Mouse (Mus musculus): ENCODE results near the gene Sult2b1. TPM values are rescaled to one million over a fixed set of nuclear protein-coding genes. Genes with fewer than 3 reads are reported as not detected.

Sult2b1 gene
- total and polyA plus RNA-seq, 3 experiments, result 0.49 to 2.9 (median 2.0) TPM

- DNase-seq, result no peak
Measured at GRCm38 (mm10) chr7:45695098-45695497, 89.4 kb downstream of the Sult2b1 start.

- no peak for DNase-seq
Measured at GRCm38 (mm10) chr7:45693921-45694591, 90.4 kb downstream of the Sult2b1 start, which contains the start of gene Sec1. TSS of gene Sec1 (minus strand) at chr7:45694402.

- DNase-seq, result no peak
Measured at GRCm38 (mm10) chr7:45692364-45692763, 92.1 kb downstream of the Sult2b1 start.

- DNase-seq, result peak; percentile 40
Measured at GRCm38 (mm10) chr7:45689800-45690199, 94.7 kb downstream of the Sult2b1 start.

GRCm38 (mm10) chr7:45689099-45689498 lies 95.4 kb downstream of the Sult2b1 start:
- no peak for DNase-seq

- DNase-seq, result no peak
Measured at GRCm38 (mm10) chr7:45686841-45687240, 97.6 kb downstream of the Sult2b1 start.

- DNase-seq, result no peak
Measured at GRCm38 (mm10) chr7:45685811-45686210, 98.7 kb downstream of the Sult2b1 start.

GRCm38 (mm10) chr7:45683396-45684050 lies 100.9 kb downstream of the Sult2b1 start, which contains the start of gene Ntn5:
TSS of gene Ntn5 (plus strand) at chr7:45684022.
- DNase-seq, result no peak

- peak; percentile 87 for DNase-seq
Measured at GRCm38 (mm10) chr7:45682144-45683126, 102.0 kb downstream of the Sult2b1 start.

- DNase-seq, result no peak
Measured at GRCm38 (mm10) chr7:45681046-45681736, 103.3 kb downstream of the Sult2b1 start.

Other genes starting within 250 kb of the Sult2b1 start
- gene Hsd17b14, start 229.8 kb downstream of the Sult2b1 start, total RNA-seq (2021), result 1 to 10 TPM; 2.3 TPM
- gene Hsd17b14, start 229.8 kb downstream of the Sult2b1 start, polyA plus RNA-seq (2012; rRNA removed), result 1.5 and 2.3 TPM in 2 replicates
- gene Bcat2, start 214.5 kb downstream of the Sult2b1 start, total RNA-seq (2021), result 100 to 1,000 TPM; 213 to 292 TPM
- gene Bcat2, start 214.5 kb downstream of the Sult2b1 start, polyA plus RNA-seq (2012; rRNA removed), result 166 and 170 TPM in 2 replicates
- not detected for gene Fgf21, start 169.2 kb downstream of the Sult2b1 start, total RNA-seq (2021)
- 0.15 and 0.16 TPM in 2 replicates for gene Fgf21, start 169.2 kb downstream of the Sult2b1 start, polyA plus RNA-seq (2012; rRNA removed)
- gene Fut1, start 167.4 kb downstream of the Sult2b1 start, total RNA-seq (2021), result not detected
- not detected in 2 replicates for gene Fut1, start 167.4 kb downstream of the Sult2b1 start, polyA plus RNA-seq (2012; rRNA removed)
- gene Izumo1, start 162.9 kb downstream of the Sult2b1 start, total RNA-seq (2021), result under 1 TPM; 0.28 to 0.29 TPM
- 0.65 and 0.89 TPM in 2 replicates for gene Izumo1, start 162.9 kb downstream of the Sult2b1 start, polyA plus RNA-seq (2012; rRNA removed)
- 10 to 100 TPM; 13.5 to 20.6 TPM for gene Rasip1, start 157.2 kb downstream of the Sult2b1 start, total RNA-seq (2021)
- gene Rasip1, start 157.2 kb downstream of the Sult2b1 start, polyA plus RNA-seq (2012; rRNA removed), result 42.9 and 56.4 TPM in 2 replicates
- 1 to 10 TPM; 3.0 to 5.8 TPM for gene Mamstr, start 144.7 kb downstream of the Sult2b1 start, total RNA-seq (2021)
- 5.1 and 5.8 TPM in 2 replicates for gene Mamstr, start 144.7 kb downstream of the Sult2b1 start, polyA plus RNA-seq (2012; rRNA removed)
- gene Fut2, start 118.3 kb downstream of the Sult2b1 start, total RNA-seq (2021), result under 1 TPM in 1 of 2 experiments, not detected in 1; 0.09 TPM
- gene Fut2, start 118.3 kb downstream of the Sult2b1 start, polyA plus RNA-seq (2012; rRNA removed), result not detected in 2 replicates
- gene Ntn5, start 100.6 kb downstream of the Sult2b1 start, total RNA-seq (2021), result under 1 TPM in 1 of 2 experiments, not detected in 1; 0.31 TPM
- 0.40 and 0.86 TPM in 2 replicates for gene Ntn5, start 100.6 kb downstream of the Sult2b1 start, polyA plus RNA-seq (2012; rRNA removed)
- under 1 TPM; 0.29 to 0.41 TPM for gene Sec1, start 90.3 kb downstream of the Sult2b1 start, total RNA-seq (2021)
- gene Sec1, start 90.3 kb downstream of the Sult2b1 start, polyA plus RNA-seq (2012; rRNA removed), result 0.57 and 0.58 TPM in 2 replicates
- gene Car11, start 84.8 kb downstream of the Sult2b1 start, total RNA-seq (2021), result 10 to 100 TPM; 10.9 to 18.6 TPM
- 30.0 and 38.2 TPM in 2 replicates for gene Car11, start 84.8 kb downstream of the Sult2b1 start, polyA plus RNA-seq (2012; rRNA removed)
- 100 to 1,000 TPM in 1 of 2 experiments, 10 to 100 TPM in 1; 54.3 to 225 TPM for gene Dbp, start 79.6 kb downstream of the Sult2b1 start, total RNA-seq (2021)
- gene Dbp, start 79.6 kb downstream of the Sult2b1 start, polyA plus RNA-seq (2012; rRNA removed), result 569 and 796 TPM in 2 replicates
- gene Rpl18, start 69.2 kb downstream of the Sult2b1 start, total RNA-seq (2021), result 1,000 to 10,000 TPM in 1 of 2 experiments, 100 to 1,000 TPM in 1; 972 to 1,050 TPM
- 1,143 and 1,258 TPM in 2 replicates for gene Rpl18, start 69.2 kb downstream of the Sult2b1 start, polyA plus RNA-seq (2012; rRNA removed)
- gene Sphk2, start 66.7 kb downstream of the Sult2b1 start, total RNA-seq (2021), result 10 to 100 TPM; 38.9 to 39.5 TPM
- gene Sphk2, start 66.7 kb downstream of the Sult2b1 start, polyA plus RNA-seq (2012; rRNA removed), result 90.9 and 92.5 TPM in 2 replicates
- under 1 TPM; 0.72 to 0.86 TPM for gene Fam83e, start 63.5 kb downstream of the Sult2b1 start, total RNA-seq (2021)
- gene Fam83e, start 63.5 kb downstream of the Sult2b1 start, polyA plus RNA-seq (2012; rRNA removed), result 0.86 and 2.0 TPM in 2 replicates
- not detected for gene Spaca4, start 58.9 kb downstream of the Sult2b1 start, total RNA-seq (2021)
- not detected in 2 replicates for gene Spaca4, start 58.9 kb downstream of the Sult2b1 start, polyA plus RNA-seq (2012; rRNA removed)
- gene Lmtk3, start 931 bp downstream of the Sult2b1 start, total RNA-seq (2021), result 1 to 10 TPM; 6.2 to 8.6 TPM
- 38.0 and 61.3 TPM in 2 replicates for gene Lmtk3, start 931 bp downstream of the Sult2b1 start, polyA plus RNA-seq (2012; rRNA removed)
- gene Cyth2, start 29.9 kb upstream of the Sult2b1 start, total RNA-seq (2021), result 100 to 1,000 TPM; 127 to 129 TPM
- gene Cyth2, start 29.9 kb upstream of the Sult2b1 start, polyA plus RNA-seq (2012; rRNA removed), result 147 and 170 TPM in 2 replicates
- under 1 TPM in 1 of 2 experiments, not detected in 1; 0.20 TPM for gene Kcnj14, start 40.1 kb upstream of the Sult2b1 start, total RNA-seq (2021)
- 0.70 and 1.8 TPM in 2 replicates for gene Kcnj14, start 40.1 kb upstream of the Sult2b1 start, polyA plus RNA-seq (2012; rRNA removed)
- 10 to 100 TPM; 26.9 to 30.1 TPM for gene Grwd1, start 46.3 kb upstream of the Sult2b1 start, total RNA-seq (2021)
- gene Grwd1, start 46.3 kb upstream of the Sult2b1 start, polyA plus RNA-seq (2012; rRNA removed), result 22.1 and 27.4 TPM in 2 replicates
- gene Kdelr1, start 88.1 kb upstream of the Sult2b1 start, total RNA-seq (2021), result 100 to 1,000 TPM; 128 to 147 TPM
- gene Kdelr1, start 88.1 kb upstream of the Sult2b1 start, polyA plus RNA-seq (2012; rRNA removed), result 235 and 251 TPM in 2 replicates
- under 1 TPM; 0.40 to 0.97 TPM for gene Grin2d, start 93.7 kb upstream of the Sult2b1 start, total RNA-seq (2021)
- gene Grin2d, start 93.7 kb upstream of the Sult2b1 start, polyA plus RNA-seq (2012; rRNA removed), result 4.0 and 4.2 TPM in 2 replicates
- not detected for gene Syngr4, start 112.0 kb upstream of the Sult2b1 start, total RNA-seq (2021)
- gene Syngr4, start 112.0 kb upstream of the Sult2b1 start, polyA plus RNA-seq (2012; rRNA removed), result 0.90 and 0.98 TPM in 2 replicates
- gene Tmem143, start 112.3 kb upstream of the Sult2b1 start, total RNA-seq (2021), result 10 to 100 TPM; 60.8 to 65.3 TPM
- gene Tmem143, start 112.3 kb upstream of the Sult2b1 start, polyA plus RNA-seq (2012; rRNA removed), result 173 and 207 TPM in 2 replicates
- 100 to 1,000 TPM; 327 to 620 TPM for gene Emp3, start 136.7 kb upstream of the Sult2b1 start, total RNA-seq (2021)
- gene Emp3, start 136.7 kb upstream of the Sult2b1 start, polyA plus RNA-seq (2012; rRNA removed), result 855 and 1,123 TPM in 2 replicates
- gene Ccdc114, start 139.4 kb upstream of the Sult2b1 start, total RNA-seq (2021), result 10 to 100 TPM; 13.3 to 68.3 TPM
- gene Ccdc114, start 139.4 kb upstream of the Sult2b1 start, polyA plus RNA-seq (2012; rRNA removed), result 19.2 and 23.9 TPM in 2 replicates
- gene Abcc6, start 245.6 kb upstream of the Sult2b1 start, total RNA-seq (2021), result under 1 TPM; 0.14 to 0.66 TPM
- 0.19 and 0.30 TPM in 2 replicates for gene Abcc6, start 245.6 kb upstream of the Sult2b1 start, polyA plus RNA-seq (2012; rRNA removed)
- gene Nomo1, start 249.0 kb upstream of the Sult2b1 start, total RNA-seq (2021), result 10 to 100 TPM; 58.7 to 65.3 TPM
- gene Nomo1, start 249.0 kb upstream of the Sult2b1 start, polyA plus RNA-seq (2012; rRNA removed), result 25.1 and 34.3 TPM in 2 replicates

All from adrenal gland, adult 2 months (tissue).